Mouse (Mus musculus) midbrain, embryonic 15.5 days (tissue): ENCODE results near the gene Plcb4. TPM values are rescaled to one million over a fixed set of nuclear protein-coding genes. Genes with fewer than 3 reads are reported as not detected.

ENCODE experiments used
- ATAC-seq: fragments of 200-750 bp; cut with Nextera tagmentation; replicated peaks from 2 replicates; pipeline ENCODE4 v1.8.0; 2017; ENCODE audit warnings: moderate TSS enrichment
- H3K27ac ChIP-seq: fragments of 300-500 bp; sonication (generic); 2 replicates; pipeline ENCODE4 v1.5.1; 2015; ENCODE audit warnings: mild to moderate bottlenecking, inconsistent platforms
- H3K27me3 ChIP-seq: fragments of 300-500 bp; sonication (generic); replicated peaks from 2 replicates; pipeline ENCODE4 v1.6.1; 2015; ENCODE audit warnings: inconsistent platforms
- H3K36me3 ChIP-seq: fragments of 300-500 bp; sonication (generic); replicated peaks from 2 replicates; pipeline ENCODE4 v1.6.1; 2015; ENCODE audit warnings: inconsistent platforms
- H3K4me1 ChIP-seq: fragments of 300-500 bp; sonication (generic); 2 replicates; pipeline ENCODE4 v1.6.1; 2015; ENCODE audit warnings: inconsistent platforms
- H3K4me2 ChIP-seq: fragments of 300-500 bp; sonication (generic); 2 replicates; pipeline ENCODE4 v1.6.1; 2015; ENCODE audit warnings: inconsistent platforms, mild to moderate bottlenecking, moderate library complexity
- H3K4me3 ChIP-seq: fragments of 300-500 bp; sonication (generic); 2 replicates; pipeline ENCODE4 v1.5.1; 2015; ENCODE audit warnings: mild to moderate bottlenecking, inconsistent platforms
- H3K9ac ChIP-seq: fragments of 300-500 bp; sonication (generic); 2 replicates; pipeline ENCODE4 v1.6.1; 2015; ENCODE audit warnings: mild to moderate bottlenecking, inconsistent platforms
- H3K9me3 ChIP-seq: fragments of 300-500 bp; sonication (generic); 2 replicates; pipeline ENCODE4 v1.6.1; 2016; ENCODE audit warnings: inconsistent platforms
- WGBS: fragments of 180-500 bp; shearing (Covaris S2); methylation state at CpG from one replicate; pipeline ENCODE4 v1.1.7; 2015; ENCODE audit warnings: mixed read lengths; 5-methylcytosine and 5-hydroxymethylcytosine counted together
- polyA plus RNA-seq: library from polyadenylated mRNA; unstranded; fragments of >200 nt; fragmentation: Nextera tagmentation; extraction: Ambion mirVana; gene quantifications from 2 replicates; pipeline ENCODE4 v1.2.1, GENCODE M21; 2015

Plcb4 gene
- polyA plus RNA-seq, 1 experiment from 2014 or later, result 47.8 TPM

- ATAC-seq, result no peak
- 0 out of 2 replicates have a peak, but pooled peaks cover 4% of the 10 kb centered on the region for H3K4me1 ChIP-seq
- no peaks in the 10 kb centered on the region for H3K27me3 ChIP-seq
- no peak overlapping the region for H3K27ac ChIP-seq
- no peak overlapping the region for H3K9ac ChIP-seq
- no peak overlapping the region for H3K4me2 ChIP-seq
- H3K4me3 ChIP-seq, result no peak overlapping the region
- H3K9me3 ChIP-seq, result no peaks in the 10 kb centered on the region
- H3K36me3 ChIP-seq, result no peaks in the 10 kb centered on the region
- WGBS, result 96% methylated on average over 4 of the region's 4 CpGs
Measured at GRCm38 (mm10) chr2:135776131-135776775, 117.4 kb downstream of the Plcb4 start.

- no peaks in the 10 kb centered on the region for H3K36me3 ChIP-seq
- H3K9me3 ChIP-seq, result no peaks in the 10 kb centered on the region
- no peak overlapping the region for H3K27ac ChIP-seq
- H3K4me3 ChIP-seq, result no peak overlapping the region
- H3K4me2 ChIP-seq, result no peak overlapping the region
- WGBS, result 79% methylated on average over 6 of the region's 6 CpGs
- H3K9ac ChIP-seq, result no peak overlapping the region
- H3K27me3 ChIP-seq, result no peaks in the 10 kb centered on the region
- no peaks in the 10 kb centered on the region for H3K4me1 ChIP-seq
- no peak for ATAC-seq
Measured at GRCm38 (mm10) chr2:135781391-135781790, 122.6 kb downstream of the Plcb4 start.

DNA sequence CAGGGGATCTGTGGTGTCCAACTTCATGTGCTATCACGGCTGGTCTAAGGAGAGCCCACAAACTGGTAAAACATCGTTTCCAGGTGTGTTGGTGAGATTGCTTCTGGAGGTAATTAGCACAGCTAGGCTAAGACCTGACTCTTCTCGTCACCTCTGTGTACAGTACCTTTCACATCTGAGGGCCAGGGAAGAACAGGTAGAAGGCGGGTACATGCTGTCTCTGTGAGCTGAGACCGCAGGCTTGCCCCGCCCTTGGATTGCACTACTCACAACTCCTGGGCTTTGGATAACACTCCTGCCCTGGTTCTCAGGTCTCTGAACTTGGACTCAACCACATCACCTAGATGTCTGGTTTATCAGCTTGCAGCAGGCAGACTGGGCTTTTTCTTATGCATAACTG, 128.6 kb downstream of the Plcb4 start:
- Histone ChIP-seq H3K4me1 (no peaks in the 10 kb centered on the region), H3K4me3 (no peak overlapping the region), H3K27ac (no peak overlapping the region), H3K9me3 (no peaks in the 10 kb centered on the region), H3K27me3 (no peaks in the 10 kb centered on the region), H3K4me2 (no peak overlapping the region), H3K9ac (no peak overlapping the region), H3K36me3 (no peaks in the 10 kb centered on the region)
- no peak for ATAC-seq
- 96% methylated on average over 6 of the region's 6 CpGs for WGBS

DNA sequence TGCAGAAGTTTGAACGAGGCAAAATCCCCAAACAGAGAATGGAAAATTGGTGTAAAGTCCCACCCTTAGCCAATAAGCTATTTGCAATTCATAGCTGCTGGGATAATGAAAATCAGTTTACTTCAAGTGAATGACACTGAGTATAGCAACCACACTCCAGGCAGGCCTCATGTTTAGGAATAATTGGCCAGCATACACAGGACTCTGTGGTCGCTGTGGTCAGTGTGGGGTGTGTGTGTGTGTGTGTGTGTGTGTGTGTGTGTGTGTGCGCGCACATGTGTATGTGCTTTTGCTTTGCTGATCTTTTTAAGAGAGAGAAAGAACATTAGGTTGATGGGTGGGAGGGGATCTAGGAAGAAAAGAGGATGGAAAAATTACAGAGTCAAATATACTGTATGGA, 134.1 kb downstream of the Plcb4 start:
- Histone ChIP-seq H3K27me3 (no peaks in the 10 kb centered on the region), H3K4me2 (no peak overlapping the region), H3K4me3 (no peak overlapping the region), H3K4me1 (peaks cover 10% of the 10 kb centered on the region), H3K36me3 (no peaks in the 10 kb centered on the region), H3K9me3 (no peaks in the 10 kb centered on the region), H3K9ac (no peak overlapping the region), H3K27ac (no peak overlapping the region)
- ATAC-seq, result no peak
- WGBS, result 77% methylated on average over 4 of the region's 4 CpGs

DNA sequence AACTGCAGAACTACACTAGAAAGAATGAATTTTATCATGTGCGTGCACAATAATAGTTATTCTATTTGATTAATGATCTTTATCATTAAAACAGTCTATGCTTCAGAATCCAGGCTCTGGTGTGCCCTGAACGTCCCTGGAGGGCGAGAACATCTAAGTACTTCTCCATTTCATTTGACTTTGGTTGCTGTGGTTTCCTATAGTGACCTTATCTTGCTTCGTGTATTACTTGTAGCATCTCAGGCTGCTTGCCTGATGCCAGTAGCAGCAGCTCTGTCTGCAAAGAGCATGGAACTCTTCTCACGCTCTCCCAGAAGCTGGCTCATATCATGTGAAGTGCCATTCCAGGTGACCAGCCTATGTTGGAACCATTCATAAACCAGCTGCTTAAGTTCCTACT, 137.9 kb downstream of the Plcb4 start:
- H3K27me3 ChIP-seq, result no peaks in the 10 kb centered on the region
- H3K9me3 ChIP-seq, result no peaks in the 10 kb centered on the region
- peaks cover 22% of the 10 kb centered on the region for H3K4me1 ChIP-seq
- ATAC-seq, result no peak
- no peak overlapping the region for H3K4me3 ChIP-seq
- no peak overlapping the region for H3K9ac ChIP-seq
- 88% methylated on average over 5 of the region's 5 CpGs for WGBS
- no peak overlapping the region; the same call in 1 of the 2 replicates for H3K27ac ChIP-seq
- H3K36me3 ChIP-seq, result no peaks in the 10 kb centered on the region
- H3K4me2 ChIP-seq, result no peak overlapping the region

DNA sequence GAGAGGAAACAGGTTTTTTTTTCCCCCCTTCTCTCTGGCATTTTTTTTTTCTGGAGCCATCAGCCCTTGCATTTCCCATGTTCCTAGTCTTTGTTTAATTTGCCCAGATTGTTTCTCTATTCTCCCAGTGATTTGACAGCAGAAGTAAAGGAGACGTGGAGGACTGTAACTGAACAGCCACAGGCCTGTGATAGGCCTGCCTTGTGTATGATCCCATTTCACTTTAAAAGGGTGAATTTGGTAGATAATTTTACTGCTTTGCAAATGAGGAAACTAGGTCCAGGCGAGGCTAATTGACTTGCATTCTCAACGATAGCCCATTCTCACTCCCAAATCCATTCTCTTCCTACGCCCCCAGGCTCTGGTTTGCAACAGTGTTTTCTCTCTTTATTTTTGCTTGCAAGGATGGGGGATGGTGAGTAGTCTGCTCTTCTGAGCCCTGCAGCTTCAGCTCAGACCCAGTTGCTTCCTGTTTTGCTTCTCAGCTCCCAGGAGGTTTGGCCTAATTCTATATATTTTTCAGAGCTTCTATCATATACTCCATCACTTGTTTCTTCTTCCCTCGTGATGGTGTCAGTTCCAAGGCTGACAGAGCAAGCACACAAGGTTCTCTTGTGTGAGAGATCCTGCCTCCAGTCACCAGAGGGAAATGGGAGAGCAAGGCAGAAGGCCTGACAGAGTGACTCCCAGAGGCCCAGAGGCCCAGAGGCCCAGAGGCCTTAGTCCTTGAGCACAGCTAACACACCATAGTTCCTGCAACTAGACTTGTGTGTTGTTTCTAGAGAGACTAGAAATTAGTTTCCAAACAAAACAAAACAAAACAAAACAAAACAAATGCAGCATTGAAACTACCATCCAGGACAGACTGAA, 139.1 kb downstream of the Plcb4 start:
- no peaks in the 10 kb centered on the region for H3K27me3 ChIP-seq
- H3K4me1 ChIP-seq, result peaks cover 22% of the 10 kb centered on the region
- H3K4me2 ChIP-seq, result no peak overlapping the region
- 25% methylated on average over 5 of the region's 5 CpGs for WGBS
- H3K9ac ChIP-seq, result no peak overlapping the region
- peak overlapping the region; percentile 58 for H3K27ac ChIP-seq
- 0 out of 2 replicates have a peak, but pooled peaks have one; percentile 32 for ATAC-seq
- H3K36me3 ChIP-seq, result no peaks in the 10 kb centered on the region
- H3K4me3 ChIP-seq, result no peak overlapping the region
- no peaks in the 10 kb centered on the region for H3K9me3 ChIP-seq

DNA sequence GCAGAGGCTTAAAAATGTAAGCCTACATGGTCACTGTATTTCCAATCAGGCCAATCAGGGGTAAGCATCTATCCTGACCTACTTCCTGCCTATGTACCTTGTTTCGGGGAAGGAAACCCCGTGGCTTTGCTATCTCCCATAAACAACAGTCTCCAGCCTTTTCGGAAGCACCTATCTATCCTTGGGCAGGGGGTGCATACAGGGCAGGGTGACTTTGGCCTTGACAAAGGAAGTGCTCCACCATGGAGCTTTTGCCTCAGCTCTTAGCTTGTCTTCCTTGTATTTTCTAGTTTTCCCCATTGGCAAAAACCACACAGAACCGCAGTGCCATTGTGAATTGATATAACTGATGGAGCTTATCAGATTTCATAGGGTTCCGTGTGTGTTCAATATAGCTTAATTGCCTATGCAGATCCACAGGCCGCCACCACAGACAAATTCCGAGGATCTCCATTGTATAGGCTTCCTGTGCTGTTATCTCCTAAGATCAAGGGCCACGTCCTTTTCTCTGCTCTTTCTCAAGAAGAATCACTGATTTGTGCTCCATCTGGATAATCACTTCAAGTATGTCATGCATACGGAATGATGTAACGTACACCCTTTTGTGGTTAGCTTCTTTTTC, 140.4 kb downstream of the Plcb4 start:
- no peaks in the 10 kb centered on the region for H3K36me3 ChIP-seq
- H3K4me1 ChIP-seq, result peaks cover 19% of the 10 kb centered on the region
- H3K4me2 ChIP-seq, result no peak overlapping the region
- H3K9ac ChIP-seq, result no peak overlapping the region
- WGBS, result 56% methylated on average over 10 of the region's 10 CpGs
- ATAC-seq, result no peak
- no peak overlapping the region for H3K4me3 ChIP-seq
- H3K9me3 ChIP-seq, result no peaks in the 10 kb centered on the region
- no peaks in the 10 kb centered on the region for H3K27me3 ChIP-seq
- no peak overlapping the region for H3K27ac ChIP-seq

GRCm38 (mm10) chr2:135800385-135800784, 141.6 kb downstream of the Plcb4 start:
- H3K4me3 ChIP-seq, result no peak overlapping the region
- H3K4me1 ChIP-seq, result peaks cover 19% of the 10 kb centered on the region
- peak overlapping the region; percentile 2; the same call in 1 of the 2 replicates for H3K27ac ChIP-seq
- no peaks in the 10 kb centered on the region for H3K36me3 ChIP-seq
- no peaks in the 10 kb centered on the region for H3K27me3 ChIP-seq
- no peak; the same call in 1 of the 2 replicates for ATAC-seq
- H3K4me2 ChIP-seq, result no peak overlapping the region
- no peak overlapping the region for H3K9ac ChIP-seq
- H3K9me3 ChIP-seq, result no peaks in the 10 kb centered on the region
- 52% methylated on average over 6 of the region's 6 CpGs for WGBS

- H3K27me3 ChIP-seq, result no peaks in the 10 kb centered on the region
- H3K9ac ChIP-seq, result no peak overlapping the region
- no peaks in the 10 kb centered on the region for H3K36me3 ChIP-seq
- 75% methylated on average over 9 of the region's 9 CpGs for WGBS
- ATAC-seq, result no peak
- H3K4me2 ChIP-seq, result no peak overlapping the region
- no peak overlapping the region for H3K27ac ChIP-seq
- no peak overlapping the region for H3K4me3 ChIP-seq
- peaks cover 12% of the 10 kb centered on the region for H3K4me1 ChIP-seq
- H3K9me3 ChIP-seq, result no peaks in the 10 kb centered on the region
Measured at GRCm38 (mm10) chr2:135802878-135803450, 144.2 kb downstream of the Plcb4 start.

GRCm38 (mm10) chr2:135805748-135806685, 147.2 kb downstream of the Plcb4 start:
- H3K9ac ChIP-seq, result no peak overlapping the region

GRCm38 (mm10) chr2:135808342-135808741, 149.5 kb downstream of the Plcb4 start:
- H3K4me2 ChIP-seq, result no peak overlapping the region
- H3K36me3 ChIP-seq, result no peaks in the 10 kb centered on the region
- no peaks in the 10 kb centered on the region for H3K27me3 ChIP-seq
- H3K4me3 ChIP-seq, result no peak overlapping the region
- no peak for ATAC-seq
- no peak overlapping the region for H3K9ac ChIP-seq
- H3K27ac ChIP-seq, result no peak overlapping the region
- 76% methylated on average over 4 of the region's 4 CpGs for WGBS
- H3K4me1 ChIP-seq, result no peaks in the 10 kb centered on the region
- no peaks in the 10 kb centered on the region for H3K9me3 ChIP-seq

More at GRCm38 (mm10) chr2:135805748-135806685, 147.2 kb downstream of the Plcb4 start:
- Histone ChIP-seq H3K9me3 (no peaks in the 10 kb centered on the region), H3K27ac (no peak overlapping the region), H3K4me2 (no peak overlapping the region), H3K4me1 (no peaks in the 10 kb centered on the region), H3K4me3 (no peak overlapping the region), H3K27me3 (no peaks in the 10 kb centered on the region), H3K36me3 (no peaks in the 10 kb centered on the region)
- ATAC-seq, result no peak
- 88% methylated on average over 15 of the region's 15 CpGs for WGBS
